Mouse (Mus musculus) brown adipose tissue, adult 24 weeks (tissue): ENCODE data around the gene Tsc1. TPM values are rescaled to one million over a fixed set of nuclear protein-coding genes. Genes with fewer than 3 reads are reported as not detected.

Experiments used
- H3K27ac ChIP-seq: fragments of 200-500 bp; replicated peaks from 2 replicates; pipeline ENCODE4 v1.5.1; 2012; ENCODE audit warnings: low read depth, mild to moderate bottlenecking, low read length
- H3K4me1 ChIP-seq: fragments of 200-500 bp; 2 replicates; pipeline ENCODE4 v1.6.1; 2012; ENCODE audit warnings: low read length, mixed read lengths; ENCODE audit not compliant: control insufficient read depth, insufficient read depth, insufficient read length
- H3K4me3 ChIP-seq: fragments of 200-500 bp; 2 replicates; pipeline ENCODE4 v1.5.1; 2012; ENCODE audit warnings: low read depth, mild to moderate bottlenecking, low read length, moderate library complexity; ENCODE audit not compliant: insufficient read depth
- polyA plus RNA-seq: library from polyadenylated mRNA; stranded (reverse); fragments of >200 nt; gene quantifications from 2 replicates; pipeline ENCODE4 v1.2.4, GENCODE M21; 2012; ENCODE audit not compliant: missing spikeins, insufficient read depth, insufficient read length

Tsc1 gene
- polyA plus RNA-seq, 1 experiment = 5.0 TPM

DNA sequence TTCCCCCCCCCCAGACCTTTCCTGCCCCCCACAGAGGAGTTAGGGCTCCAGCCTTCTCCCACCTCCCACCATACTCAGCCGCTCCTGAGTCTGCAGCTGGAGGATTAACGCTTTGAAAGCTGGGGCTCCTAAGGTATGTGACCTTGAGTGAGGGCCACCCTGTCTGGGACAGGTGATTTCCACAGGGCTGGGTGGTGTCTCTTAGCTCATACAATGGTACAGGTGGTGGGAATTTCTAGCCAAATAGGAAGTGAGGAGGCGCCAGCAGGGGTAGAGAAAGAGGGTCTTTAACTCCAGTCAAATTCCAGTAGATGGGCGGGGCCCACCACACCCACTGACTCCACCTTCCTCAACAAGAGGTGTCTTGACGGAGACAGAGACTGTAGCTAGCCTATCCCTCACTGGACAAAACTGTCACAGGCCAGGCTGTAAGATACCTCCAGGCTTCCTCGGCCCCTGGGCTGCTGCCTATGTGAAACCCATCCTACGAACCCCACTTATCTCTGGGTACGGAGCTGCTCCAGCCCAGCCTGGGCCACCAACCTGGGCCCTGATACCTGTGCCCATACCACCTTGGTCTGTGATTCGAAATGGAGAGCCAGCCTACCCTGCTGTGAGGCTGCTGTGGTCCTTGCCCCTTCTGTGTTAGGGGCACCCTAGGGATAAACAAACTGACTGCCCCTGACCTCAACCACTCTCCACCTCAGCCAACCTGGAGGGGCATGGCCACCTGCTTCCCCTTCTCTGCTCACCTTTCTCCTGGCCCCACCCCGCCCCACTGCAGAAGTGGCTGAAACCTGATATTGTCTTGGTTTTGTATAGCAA lies 33.5 kb upstream of the Tsc1 start:
- H3K27ac ChIP-seq = no peak overlapping the region
- no peaks in the 10 kb centered on the region for H3K4me1 ChIP-seq
- H3K4me3 ChIP-seq = no peak overlapping the region

DNA sequence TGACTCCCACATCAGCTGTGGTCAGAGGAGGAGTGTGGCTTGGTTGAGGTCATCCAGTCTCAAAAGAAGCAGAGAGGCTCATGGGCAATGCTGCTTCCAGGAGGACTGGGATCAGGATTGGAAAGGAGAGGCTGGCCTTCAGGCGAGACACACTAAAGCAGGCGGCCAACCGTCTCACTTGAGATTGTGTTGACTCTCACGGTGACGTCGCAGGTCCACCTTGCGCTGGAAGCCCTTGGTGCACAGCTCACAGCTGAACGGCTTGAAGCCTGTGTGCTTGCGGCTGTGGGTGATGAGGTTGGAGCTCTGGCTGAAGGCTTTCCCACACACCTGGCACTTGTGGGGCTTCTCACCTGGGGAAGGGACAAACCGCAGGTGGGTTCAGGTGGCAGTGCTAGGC lies 31.2 kb upstream of the Tsc1 start:
- Histone ChIP-seq H3K27ac (no peak overlapping the region), H3K4me3 (no peak overlapping the region), H3K4me1 (no peaks in the 10 kb centered on the region)

DNA sequence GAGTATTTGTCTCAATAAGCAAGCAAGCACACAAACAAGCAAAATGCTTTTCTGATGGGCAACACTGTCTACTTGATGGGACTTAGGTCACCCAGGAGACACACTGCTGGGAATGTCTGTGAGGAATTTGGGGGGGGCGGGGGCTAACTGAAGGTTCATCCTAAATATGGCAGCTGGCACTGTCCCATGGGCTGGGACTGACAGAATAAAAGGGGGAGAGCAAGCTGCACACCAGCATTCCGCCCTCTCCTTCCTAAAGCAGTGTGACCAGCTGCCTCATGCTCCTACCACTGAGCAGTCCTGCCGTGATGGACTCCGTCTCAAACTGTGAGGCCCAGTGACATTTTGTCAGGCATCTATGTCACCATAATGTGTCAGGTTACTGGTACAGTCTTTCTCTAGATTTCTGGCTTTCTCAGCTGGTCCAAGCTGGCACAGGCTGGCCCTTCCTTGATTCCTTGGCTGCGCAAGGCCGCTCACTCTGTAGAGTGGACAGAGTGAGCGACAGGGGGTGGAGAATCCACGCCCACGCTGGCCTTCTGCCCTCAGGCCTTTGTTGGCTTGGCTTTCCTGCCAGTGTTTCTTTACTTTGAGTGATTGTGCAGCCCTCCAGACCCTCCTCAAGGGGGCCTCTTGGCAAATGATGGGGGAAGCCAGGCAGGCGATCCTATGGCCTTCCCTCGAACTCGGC lies 30.2 kb upstream of the Tsc1 start:
- H3K27ac ChIP-seq = no peak overlapping the region
- H3K4me3 ChIP-seq = no peak overlapping the region
- H3K4me1 ChIP-seq = no peaks in the 10 kb centered on the region

DNA sequence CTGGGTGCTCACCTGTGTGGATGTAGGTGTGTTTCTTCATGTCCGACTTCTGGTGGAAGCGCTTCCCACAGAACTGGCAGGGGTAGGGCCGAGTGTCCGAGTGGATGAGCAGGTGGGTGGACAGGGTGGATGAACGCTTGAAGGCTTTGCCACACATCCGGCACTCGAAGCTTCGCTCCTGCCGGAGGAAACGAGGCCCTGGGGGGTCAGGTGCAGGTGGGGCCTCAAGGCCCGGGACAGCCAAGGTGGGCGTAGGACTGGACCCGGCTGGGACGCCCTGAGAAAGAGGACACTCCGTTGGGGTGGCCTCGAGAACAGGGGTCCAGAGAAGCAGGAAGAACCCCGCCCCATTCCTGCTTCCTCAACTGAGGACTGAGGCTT lies 29.6 kb upstream of the Tsc1 start:
- no peaks in the 10 kb centered on the region for H3K4me1 ChIP-seq
- no peak overlapping the region for H3K4me3 ChIP-seq
- no peak overlapping the region for H3K27ac ChIP-seq

DNA sequence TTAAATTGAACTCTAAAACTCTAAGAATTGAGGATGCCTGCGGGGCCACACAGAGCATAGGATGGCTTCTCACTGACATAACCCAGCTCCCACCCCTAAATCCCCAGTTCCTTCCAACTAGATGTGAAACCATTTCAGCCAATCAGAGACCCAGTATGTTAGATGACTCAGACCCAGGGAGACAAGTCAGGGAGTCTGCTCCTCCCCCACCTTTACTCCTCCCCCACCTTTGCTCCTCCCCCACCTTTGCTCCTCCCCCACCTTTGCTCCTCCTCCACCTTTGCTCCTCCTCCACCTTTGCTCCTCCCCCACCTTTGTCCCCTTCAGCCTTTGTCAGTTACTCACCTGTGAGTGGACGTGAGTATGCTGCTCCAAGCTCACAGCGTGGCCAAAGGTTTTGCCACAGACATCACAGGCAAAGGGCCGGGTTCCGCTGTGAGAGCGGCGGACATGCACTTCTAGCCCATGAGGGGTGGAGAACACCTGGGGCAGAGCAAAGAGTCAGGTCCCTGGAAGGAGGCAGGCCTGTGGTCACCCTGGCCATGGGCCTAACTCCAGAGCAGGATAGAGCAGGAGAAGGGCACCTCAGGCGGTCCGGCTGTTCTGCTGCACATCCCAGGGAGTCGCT lies 28.5 kb upstream of the Tsc1 start:
- Histone ChIP-seq H3K4me3 (no peak overlapping the region), H3K27ac (no peak overlapping the region), H3K4me1 (no peaks in the 10 kb centered on the region)

DNA sequence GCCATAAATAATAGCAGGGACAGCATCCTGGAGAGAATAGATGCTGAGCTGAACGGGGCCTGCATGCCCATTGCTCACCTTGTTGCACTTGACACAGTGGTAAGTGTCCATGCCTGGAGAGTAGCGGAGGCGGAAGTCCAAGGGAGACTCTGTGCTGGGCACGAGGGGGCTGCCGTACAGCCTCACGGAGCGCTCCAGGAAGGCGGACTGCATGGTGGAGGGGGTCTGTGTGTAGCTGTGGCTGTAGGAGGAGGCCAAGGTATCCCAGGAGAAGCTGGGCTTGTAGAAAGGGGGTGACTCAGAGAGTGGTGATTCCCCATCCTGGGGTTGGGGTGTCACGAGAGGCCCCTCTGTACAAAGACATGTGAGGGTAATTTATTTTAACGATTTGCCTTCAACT lies 27.4 kb upstream of the Tsc1 start:
- no peak overlapping the region for H3K27ac ChIP-seq

DNA sequence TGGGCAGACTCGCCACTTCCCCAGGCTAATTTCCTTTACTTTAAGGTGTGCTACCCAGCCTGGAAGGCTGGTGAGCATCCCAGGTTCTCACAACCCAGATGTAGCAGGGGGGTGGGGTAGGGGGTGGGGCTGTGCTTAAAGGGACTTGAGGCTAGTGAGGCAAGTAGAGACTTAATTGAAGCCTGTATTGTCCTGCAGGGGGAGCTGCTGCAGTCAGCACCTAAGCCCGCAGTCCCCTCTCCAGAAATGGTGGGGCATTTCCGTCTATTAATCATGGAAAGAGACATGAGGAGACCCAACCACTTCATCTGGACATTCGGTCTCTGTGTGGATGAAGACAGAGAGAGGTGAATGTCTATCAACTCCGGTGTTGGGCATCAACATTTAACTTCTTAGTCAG lies 24.7 kb upstream of the Tsc1 start:
- H3K27ac ChIP-seq = no peak overlapping the region
- H3K4me1 ChIP-seq = no peaks in the 10 kb centered on the region
- H3K4me3 ChIP-seq = no peak overlapping the region

More for the DNA sequence above, 27.4 kb upstream of the Tsc1 start:
- H3K4me1 ChIP-seq = no peaks in the 10 kb centered on the region
- H3K4me3 ChIP-seq = no peak overlapping the region

DNA sequence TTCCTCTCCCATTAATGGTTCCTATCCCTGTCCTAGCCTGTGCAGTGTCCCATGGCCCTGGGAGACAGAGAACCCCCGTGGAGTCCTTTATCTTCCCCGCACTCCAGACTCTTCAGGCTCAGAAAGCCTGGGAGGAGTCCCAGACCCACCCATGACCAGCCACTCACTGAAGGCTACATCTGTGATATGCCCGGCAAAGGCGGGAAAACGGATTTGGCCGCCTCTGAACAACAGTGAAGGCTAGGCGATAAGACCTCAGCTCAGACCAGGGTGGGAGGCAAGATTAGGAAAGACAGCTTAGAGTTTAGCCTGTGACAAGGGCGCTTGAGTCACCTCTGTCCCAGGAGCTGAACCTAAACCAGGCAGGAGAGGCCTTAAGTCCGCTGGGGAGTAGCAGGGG lies 24.2 kb upstream of the Tsc1 start:
- Histone ChIP-seq H3K4me1 (no peaks in the 10 kb centered on the region), H3K27ac (no peak overlapping the region)

DNA sequence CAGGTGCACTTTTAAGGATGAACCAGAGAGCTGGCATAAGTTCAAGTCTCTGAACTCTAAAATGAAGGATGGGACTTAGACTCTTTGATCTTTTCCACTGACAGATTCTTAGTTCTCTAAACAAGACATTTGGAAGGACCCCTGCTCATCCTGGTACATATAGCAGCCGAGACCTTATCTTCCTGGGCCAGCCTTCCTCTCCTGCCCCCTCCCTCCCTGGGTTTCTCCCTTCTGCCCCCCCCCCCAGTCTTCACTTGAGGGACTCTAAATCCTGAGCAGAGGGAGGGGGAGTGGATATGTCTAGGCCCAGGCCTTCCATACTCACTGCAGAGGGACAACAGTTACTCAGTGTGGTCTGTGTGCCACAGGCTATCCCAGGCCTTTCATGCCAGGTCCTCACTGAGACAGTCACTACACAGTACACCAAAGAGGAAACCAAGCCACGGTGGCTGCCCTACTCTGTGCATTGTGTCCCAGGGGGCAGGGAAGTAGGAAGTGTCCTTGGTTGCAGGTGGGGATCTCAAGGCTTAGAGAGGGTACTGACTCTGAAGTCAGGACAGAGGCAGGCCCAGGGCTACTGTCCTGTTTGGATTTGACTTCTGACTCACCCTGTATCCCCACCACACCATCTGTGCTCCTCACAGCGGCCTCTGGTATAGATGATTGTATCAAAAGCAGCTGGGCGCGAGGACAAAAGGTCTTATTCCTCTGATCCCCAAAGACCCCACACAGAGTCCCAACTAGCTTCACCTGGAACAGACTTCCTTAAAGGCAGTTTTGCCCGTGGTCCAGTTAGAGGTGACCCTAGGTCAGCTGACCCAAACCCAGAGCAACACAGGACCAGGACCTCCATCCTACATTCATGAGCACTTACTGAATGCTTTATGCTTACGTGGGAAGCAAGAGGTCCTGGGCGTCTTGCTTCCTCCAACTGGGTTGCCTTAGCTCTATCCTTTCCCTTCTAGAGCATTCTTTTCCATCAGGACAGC lies 23.2 kb upstream of the Tsc1 start:
- Histone ChIP-seq H3K4me1 (no peaks in the 10 kb centered on the region), H3K4me3 (no peak overlapping the region), H3K27ac (no peak overlapping the region)

More for the DNA sequence above, 24.2 kb upstream of the Tsc1 start:
- no peak overlapping the region for H3K4me3 ChIP-seq

DNA sequence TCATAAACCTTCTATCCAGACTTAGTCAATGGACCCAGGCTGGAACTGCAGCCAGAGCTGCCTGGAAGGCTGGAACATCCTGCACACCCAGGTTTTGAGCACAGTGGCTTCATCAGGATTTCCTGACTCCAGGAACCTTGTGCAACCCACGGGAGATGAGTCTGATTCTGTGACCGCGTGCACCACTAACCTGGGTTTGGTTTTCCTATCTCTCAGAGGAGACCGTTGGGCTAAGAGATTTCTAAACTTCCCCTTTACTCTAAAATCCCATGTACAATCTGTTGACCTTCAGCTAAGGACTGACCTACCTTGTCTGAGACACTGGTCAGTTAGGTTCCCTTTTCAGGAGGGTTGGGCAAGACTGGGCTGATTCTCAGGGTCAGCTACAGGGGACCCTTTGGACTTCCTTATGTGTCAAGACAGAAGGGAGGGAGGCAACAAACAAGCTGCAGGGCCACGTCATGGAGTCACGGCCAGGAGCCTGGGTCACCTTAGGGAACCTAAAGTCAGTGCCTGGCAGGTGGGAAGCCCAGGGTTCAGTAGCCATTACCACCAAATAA lies 22.2 kb upstream of the Tsc1 start:
- H3K4me1 ChIP-seq = no peaks in the 10 kb centered on the region
- no peak overlapping the region for H3K4me3 ChIP-seq

DNA sequence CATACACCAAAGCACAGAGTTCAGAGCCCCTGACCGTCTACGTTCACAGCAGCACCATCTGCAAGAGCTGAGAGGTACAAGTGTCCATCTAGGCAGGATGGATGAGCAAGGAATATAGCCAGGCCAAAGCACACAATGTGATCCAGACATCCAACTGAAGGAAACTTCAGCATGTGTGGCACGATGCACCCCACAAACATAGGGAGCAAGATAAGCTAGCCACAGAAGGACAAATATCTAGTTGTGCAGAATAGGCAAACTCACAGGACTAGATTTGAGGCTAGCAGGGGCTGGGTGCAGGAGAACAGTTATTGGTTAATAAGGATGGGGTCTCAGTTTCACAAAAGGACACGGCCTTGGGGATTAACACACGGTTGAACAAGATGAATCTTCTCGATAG lies 21.7 kb upstream of the Tsc1 start:
- H3K4me1 ChIP-seq = no peaks in the 10 kb centered on the region
- no peak overlapping the region for H3K4me3 ChIP-seq

More for the DNA sequence above, 22.2 kb upstream of the Tsc1 start:
- H3K27ac ChIP-seq = no peak overlapping the region

DNA sequence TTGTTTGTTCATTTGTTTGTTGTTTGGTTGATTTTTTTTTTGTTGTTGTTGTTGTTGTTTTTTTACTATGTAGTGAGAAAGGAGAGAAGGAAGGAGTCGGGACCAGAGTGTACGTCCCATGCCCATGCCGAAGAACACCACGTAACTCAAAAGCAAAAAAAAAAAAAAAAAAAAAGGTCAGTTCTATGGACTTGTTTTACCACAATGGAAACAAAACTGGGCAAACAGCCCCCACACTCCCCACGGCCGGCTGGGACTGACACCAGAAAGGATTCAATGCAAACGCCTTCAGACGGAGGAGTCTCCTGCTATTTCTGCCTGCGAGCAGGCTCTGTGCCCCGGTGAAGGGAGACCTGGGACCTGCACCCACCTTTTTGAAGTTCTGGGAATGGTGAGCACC lies 20.5 kb upstream of the Tsc1 start:
- Histone ChIP-seq H3K4me1 (no peaks in the 10 kb centered on the region), H3K27ac (no peak overlapping the region), H3K4me3 (no peak overlapping the region)

More for the DNA sequence above, 21.7 kb upstream of the Tsc1 start:
- H3K27ac ChIP-seq = no peak overlapping the region

DNA sequence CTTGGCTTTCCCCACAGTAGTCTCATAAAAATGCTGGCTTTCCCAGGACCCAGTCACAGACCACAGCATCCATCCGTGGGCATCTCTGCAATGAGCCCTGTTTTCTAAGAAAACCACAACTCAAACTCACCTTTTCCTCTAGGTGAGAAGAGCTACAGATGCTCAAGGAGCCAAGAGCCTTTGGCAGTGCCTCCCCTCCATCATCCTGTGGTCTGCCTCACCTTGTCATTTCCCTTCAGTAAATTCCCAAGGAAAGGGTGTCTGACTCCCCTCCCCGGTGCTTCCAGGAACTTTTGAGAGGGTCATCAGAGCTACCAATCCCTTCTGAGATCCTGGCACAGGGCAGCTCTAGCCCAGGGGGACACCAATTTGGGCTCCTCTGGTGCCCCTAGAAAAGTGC lies 19.9 kb upstream of the Tsc1 start:
- H3K4me3 ChIP-seq = no peak overlapping the region
- no peak overlapping the region for H3K27ac ChIP-seq
- no peaks in the 10 kb centered on the region for H3K4me1 ChIP-seq

DNA sequence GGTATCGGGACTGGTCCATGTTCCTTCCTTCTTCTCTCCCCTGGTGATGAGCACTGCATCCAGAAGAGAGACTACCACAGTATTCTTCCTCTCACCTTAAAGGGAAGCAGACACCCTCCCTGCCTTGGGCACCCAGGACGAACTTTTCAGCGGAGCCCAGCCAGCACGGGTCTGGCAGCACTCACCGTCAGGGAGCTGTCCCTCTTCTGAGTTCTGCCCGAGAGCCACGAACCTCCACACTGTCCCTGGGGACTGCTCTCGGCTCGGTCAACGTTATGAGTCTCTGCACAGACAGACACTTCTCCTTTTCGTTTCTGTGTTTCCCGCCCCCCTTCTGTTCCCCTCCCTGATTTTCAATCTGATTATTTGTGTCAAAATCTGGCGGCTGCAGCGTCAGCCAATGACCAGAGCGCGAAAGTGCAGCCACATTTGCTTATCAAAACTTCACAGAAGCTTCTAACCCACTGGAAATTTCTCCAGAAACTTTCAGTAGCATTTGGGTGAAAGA lies 19.3 kb upstream of the Tsc1 start, which contains the start of gene Gfi1b:
Gfi1b (minus strand) TSS at position 319 of the 508 bp plus-strand sequence.
- no peak within 1 kb of the TSS for H3K4me3 ChIP-seq
- no peak within 1 kb of the TSS for H3K27ac ChIP-seq
- no peaks in the 10 kb centered on the region for H3K4me1 ChIP-seq
